Mouse (Mus musculus) myocyte (in vitro differentiated cells): ENCODE measurements around the gene Camk2d.

Experiments used
- POLR2A ChIP-seq: IDR thresholded peaks from one replicate; pipeline ENCODE4 v1.6.1; 2011; ENCODE audit warnings: low read depth, mild to moderate bottlenecking, control low read depth, moderate library complexity; ENCODE audit not compliant: insufficient read length
- POLR2AphosphoS2 ChIP-seq: IDR thresholded peaks from one replicate; pipeline ENCODE4 v1.6.1; 2011; ENCODE audit warnings: low read depth, control low read depth; ENCODE audit not compliant: insufficient read length

GRCm38 (mm10) chr3:126795904-126796303 lies 199.8 kb downstream of the Camk2d start:
- no peak for TF ChIP-seq POLR2AphosphoS2
- no peak for TF ChIP-seq POLR2A
